8 mouse cellular contexts compared by ENCODE assay signal in the genomic region with DNA sequence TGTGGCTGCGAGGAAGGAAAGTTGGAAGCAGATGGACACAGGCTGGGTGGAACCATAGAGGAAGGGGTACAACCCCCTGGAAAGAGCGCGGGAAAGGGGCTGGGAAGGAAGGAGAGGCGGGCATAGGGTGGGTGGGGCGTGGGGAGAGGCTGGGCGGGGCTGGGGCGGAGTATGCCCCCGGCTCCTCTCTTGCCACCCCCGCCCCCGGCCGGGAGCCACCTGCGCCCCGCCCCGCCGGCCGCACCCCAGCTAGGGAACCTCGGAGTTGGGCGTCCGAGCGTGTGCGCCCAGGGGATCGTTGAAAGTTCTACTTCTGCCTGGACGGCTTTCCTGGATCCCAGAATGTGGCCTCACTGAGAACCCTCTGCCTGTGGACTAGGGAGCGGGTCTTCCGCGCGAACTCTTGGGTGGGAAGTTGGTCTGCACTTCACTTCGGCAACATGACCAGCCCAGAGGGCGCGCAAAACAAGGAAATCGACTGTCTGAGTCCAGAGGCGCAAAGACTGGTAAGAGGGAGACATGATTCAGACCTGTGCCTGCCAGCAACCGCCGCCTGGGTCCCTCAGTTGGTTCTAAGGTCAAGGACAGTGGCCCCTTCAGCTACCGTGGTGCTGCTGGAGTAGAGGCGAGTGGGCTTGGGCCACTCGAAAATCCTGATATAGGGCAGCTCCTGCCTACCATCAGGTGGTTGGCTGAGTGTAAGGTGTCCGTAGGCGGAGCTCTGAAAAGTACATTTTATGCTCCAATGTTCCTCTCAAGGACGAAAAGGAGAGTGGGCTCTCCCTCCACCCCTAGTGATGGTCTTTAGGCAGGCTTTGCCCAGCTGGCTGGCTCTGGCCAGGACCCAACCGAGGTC. TPM values are rescaled to one million over a fixed set of nuclear protein-coding genes. Genes with fewer than 3 reads are reported as not detected.
A peak's percentile ranks its signal among the peaks of the same experiment; 100 is the strongest.
DNase-seq lines count a peak whose midpoint lies in the region; ATAC-seq and TF ChIP-seq lines count a peak whose summit lies in the region.

No protein-coding gene starts in this region.

- H3K27me3 ChIP-seq in ES-Bruce4 (ENCODE audit: control insufficient read depth, insufficient read depth, low read length, poor library complexity, severe bottlenecking): no peaks in the 10 kb centered on the region
- H3K27me3 ChIP-seq in lung, embryonic 15.5 days: no peaks in the 10 kb centered on the region

- TF ChIP-seq CTCF in ES-Bruce4 (IDR thresholded peaks at IDR 0.05; ENCODE audit: low read depth, low read length): no peak

- no peaks in the 10 kb centered on the region for H3K4me1 ChIP-seq in ES-Bruce4 (ENCODE audit: control insufficient read depth, insufficient read depth, low read length)
- H3K4me1 ChIP-seq in brown adipose tissue, adult 24 weeks (ENCODE audit: control insufficient read depth, insufficient read depth, insufficient read length, low read length): peaks cover 32% of the 10 kb centered on the region
- peaks cover 53% of the 10 kb centered on the region for H3K4me1 ChIP-seq in lung, embryonic 15.5 days

- no peak for TF ChIP-seq POLR2A in ES-Bruce4 (IDR thresholded peaks at IDR 0.05; ENCODE audit: insufficient read depth, low read length)

- 3% methylated on average over 41 of the region's 41 CpGs for WGBS in lung, embryonic 15.5 days

- H3K4me2 ChIP-seq in lung, embryonic 15.5 days: peak overlapping the region; percentile 95

- peak; percentile 73 for ATAC-seq in lung, embryonic 15.5 days (ENCODE audit: borderline replicate concordance, extremely low read depth, low FRiP score, low TSS enrichment)

- H3K27ac ChIP-seq in ES-Bruce4 (ENCODE audit: insufficient read depth, low read length): 0 out of 2 replicates have a peak overlapping the region, but pooled peaks have one; percentile 39
- H3K27ac ChIP-seq in brown adipose tissue, adult 24 weeks (replicated peaks; ENCODE audit: low read depth, low read length): peak overlapping the region; percentile 81
- H3K27ac ChIP-seq in lung, embryonic 15.5 days: peak overlapping the region; percentile 96

- peak; percentile 96 for DNase-seq in heart, adult 11 months
- peak; percentile 84 for DNase-seq in kidney, adult 11 months
- DNase-seq in ovary, postnatal 10 days (ENCODE audit: low spot score): peak; percentile 38
- DNase-seq in layer of hippocampus, postnatal 14 days (ENCODE audit: low spot score in 2 of 2): no peak
- DNase-seq in right cerebral cortex, postnatal 25 days: no peak

- no peak for TF ChIP-seq EP300 in ES-Bruce4 (IDR thresholded peaks at IDR 0.05; ENCODE audit: insufficient read depth, low read depth, low read length)

- H3K36me3 ChIP-seq in ES-Bruce4 (ENCODE audit: control insufficient read depth, insufficient read depth, low read length, poor library complexity, severe bottlenecking): no peaks in the 10 kb centered on the region
- H3K36me3 ChIP-seq in lung, embryonic 15.5 days: no peaks in the 10 kb centered on the region

- H3K9me3 ChIP-seq in ES-Bruce4 (replicated peaks; ENCODE audit: control insufficient read depth, insufficient read depth, low read length, poor library complexity, severe bottlenecking): no peaks in the 10 kb centered on the region
- H3K9me3 ChIP-seq in lung, embryonic 15.5 days: no peaks in the 10 kb centered on the region

- H3K4me3 ChIP-seq in ES-Bruce4 (ENCODE audit: low read depth, low read length): peak overlapping the region; percentile 98
- H3K4me3 ChIP-seq in brown adipose tissue, adult 24 weeks (ENCODE audit: insufficient read depth, low read depth, low read length): peak overlapping the region; percentile 72
- peak overlapping the region; percentile 61 for H3K4me3 ChIP-seq in lung, embryonic 15.5 days

- H3K9ac ChIP-seq in ES-Bruce4 (ENCODE audit: low read depth, poor library complexity, severe bottlenecking): peak overlapping the region; percentile 65
- peak overlapping the region; percentile 62 for H3K9ac ChIP-seq in lung, embryonic 15.5 days

RNA-seq across cellular contexts. Expression of a gene that starts 54.9 kb away (rescaled TPM):
- 88.7 and 97.2 TPM in 2 replicates for polyA plus RNA-seq in ES-Bruce4 (2011; ENCODE audit: insufficient read depth, insufficient read length, low read depth, missing spikeins)
- 11.7 and 13.8 TPM in 2 replicates for polyA plus RNA-seq in brown adipose tissue, adult 24 weeks (2012; ENCODE audit: insufficient read depth, insufficient read length, missing spikeins)
- polyA plus RNA-seq in lung, embryonic 15.5 days (2015; fragmentation: Nextera tagmentation; extraction: Ambion mirVana): 54.8 and 60.6 TPM in 2 replicates
- total RNA-seq in layer of hippocampus, postnatal 14 days (2021): 10 to 100 TPM; 73.0 to 82.7 TPM

Comparison
In these comparisons a context has a peak if more than half of its experiments do, and no peak if none do; other contexts are left out.
1. H3K27ac ChIP-seq: peak in every context shown above with its lines; median percentile 96 in lung, embryonic 15.5 days; 81 in brown adipose tissue, adult 24 weeks; 39 in ES-Bruce4.
2. DNase-seq: peak in heart, adult 11 months (single experiment), kidney, adult 11 months (single experiment) and ovary, postnatal 10 days (single experiment); none in layer of hippocampus, postnatal 14 days (0 of 2) and right cerebral cortex, postnatal 25 days (single experiment).
3. Peak in every context shown above with its lines, with median percentiles within 50 percentile points of each other: H3K4me3 ChIP-seq.